8 mouse cellular contexts compared by ENCODE assay signal in the genomic region with DNA sequence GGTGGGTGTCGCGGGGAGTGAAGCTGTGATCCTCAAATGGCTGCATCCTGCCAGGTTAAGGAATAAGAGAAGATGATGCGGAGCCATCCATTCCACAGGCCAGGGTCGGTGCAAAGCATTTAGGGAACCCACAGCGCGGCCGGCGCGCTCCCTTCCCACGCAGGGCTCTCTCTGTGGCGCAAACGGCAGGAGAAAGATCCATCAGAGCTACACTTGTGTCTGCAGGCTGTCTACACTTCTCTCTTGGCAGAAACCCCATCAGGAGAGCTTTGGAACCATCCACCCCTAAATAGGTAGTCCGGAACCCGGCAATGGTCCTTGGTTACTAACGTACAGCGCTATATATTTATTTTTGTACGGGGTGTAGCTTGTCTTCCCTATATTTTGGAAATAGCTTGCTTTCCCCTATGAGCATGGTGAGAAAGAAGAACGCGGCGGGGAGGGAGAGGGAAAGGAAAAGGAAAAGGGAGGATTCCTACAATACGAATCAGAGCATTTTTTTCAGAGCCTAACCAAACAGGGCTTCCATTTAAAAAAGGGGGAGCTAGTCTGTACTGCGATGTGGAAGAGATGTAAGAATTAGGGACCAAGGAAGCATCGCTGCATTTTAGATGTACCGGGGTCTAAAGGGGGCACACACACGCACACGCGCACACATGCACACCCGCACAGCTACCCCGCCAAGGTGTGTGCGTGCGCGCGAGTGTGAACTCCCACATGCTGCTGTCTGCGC. TPM values are rescaled to one million over a fixed set of nuclear protein-coding genes. Genes with fewer than 3 reads are reported as not detected.
DNase-seq lines count a peak whose midpoint lies in the region; ATAC-seq lines count a peak whose summit lies in the region.

No protein-coding gene starts in this region.

- peaks cover 67% of the 10 kb centered on the region for H3K27me3 ChIP-seq in kidney, embryonic 15.5 days
- H3K27me3 ChIP-seq in forebrain, embryonic 16.5 days (replicated peaks; ENCODE audit: control insufficient read depth, insufficient read depth, low read length), result no peaks in the 10 kb centered on the region
- peaks cover 62% of the 10 kb centered on the region for H3K27me3 ChIP-seq in limb, embryonic 15.5 days
- peaks cover 48% of the 10 kb centered on the region for H3K27me3 ChIP-seq in stomach, embryonic 15.5 days (replicated peaks)

- 0% methylated on average over 34 of the region's 34 CpGs for WGBS in kidney, embryonic 15.5 days
- under 1% methylated on average over 34 of the region's 34 CpGs for WGBS in forebrain, embryonic 16.5 days
- WGBS in limb, embryonic 15.5 days, result under 1% methylated on average over 34 of the region's 34 CpGs
- under 1% methylated on average over 34 of the region's 34 CpGs for WGBS in stomach, embryonic 15.5 days

- peak overlapping the region; percentile 99 for H3K4me2 ChIP-seq in kidney, embryonic 15.5 days
- H3K4me2 ChIP-seq in forebrain, embryonic 16.5 days (ENCODE audit: low read length), result peak overlapping the region; percentile 92
- peak overlapping the region; percentile 98 for H3K4me2 ChIP-seq in limb, embryonic 15.5 days
- peak overlapping the region; percentile 80 for H3K4me2 ChIP-seq in stomach, embryonic 15.5 days

- no peak overlapping the region for H3K27ac ChIP-seq in kidney, embryonic 15.5 days
- H3K27ac ChIP-seq in forebrain, embryonic 16.5 days (ENCODE audit: low read length), result peak overlapping the region; percentile 96
- H3K27ac ChIP-seq in limb, embryonic 15.5 days, result no peak overlapping the region
- H3K27ac ChIP-seq in stomach, embryonic 15.5 days, result no peak overlapping the region

- DNase-seq in kidney, adult 9 months, result no peak
- DNase-seq in ZHBTc4 (ENCODE audit: low read depth, low spot score), result peak; percentile 15
- no peak for DNase-seq in spleen, postnatal 4 days (ENCODE audit: low spot score in 2 of 2)
- DNase-seq in kidney, adult 18-20 months, result no peak

- no peaks in the 10 kb centered on the region for H3K36me3 ChIP-seq in kidney, embryonic 15.5 days
- H3K36me3 ChIP-seq in forebrain, embryonic 16.5 days (ENCODE audit: control insufficient read depth, insufficient read depth), result no peaks in the 10 kb centered on the region
- H3K36me3 ChIP-seq in limb, embryonic 15.5 days, result no peaks in the 10 kb centered on the region
- no peaks in the 10 kb centered on the region for H3K36me3 ChIP-seq in stomach, embryonic 15.5 days

- peaks cover 21% of the 10 kb centered on the region for H3K4me1 ChIP-seq in kidney, embryonic 15.5 days
- H3K4me1 ChIP-seq in forebrain, embryonic 16.5 days (replicated peaks; ENCODE audit: control insufficient read depth, insufficient read depth, low read length), result peaks cover 30% of the 10 kb centered on the region
- peaks cover 23% of the 10 kb centered on the region for H3K4me1 ChIP-seq in limb, embryonic 15.5 days
- H3K4me1 ChIP-seq in stomach, embryonic 15.5 days, result peaks cover 15% of the 10 kb centered on the region

- ATAC-seq in kidney, embryonic 15.5 days (replicated peaks; ENCODE audit: low FRiP score), result peak; percentile 43; the same call in 1 of the 2 replicates
- no peak; the same call in 1 of the 2 replicates for ATAC-seq in forebrain, embryonic 16.5 days
- no peak for ATAC-seq in limb, embryonic 15.5 days (ENCODE audit: insufficient number of reproducible peaks, low FRiP score, low TSS enrichment, low read depth)
- ATAC-seq in stomach, embryonic 15.5 days (ENCODE audit: insufficient read depth, low FRiP score, low read depth), result no peak; the same call in 1 of the 2 replicates

- H3K4me3 ChIP-seq in kidney, embryonic 15.5 days (replicated peaks), result peak overlapping the region; percentile 53
- peak overlapping the region; percentile 89 for H3K4me3 ChIP-seq in forebrain, embryonic 16.5 days (replicated peaks; ENCODE audit: low read length)
- H3K4me3 ChIP-seq in limb, embryonic 15.5 days, result peak overlapping the region; percentile 53
- peak overlapping the region; percentile 49 for H3K4me3 ChIP-seq in stomach, embryonic 15.5 days (replicated peaks)

- H3K9me3 ChIP-seq in kidney, embryonic 15.5 days (replicated peaks), result 0 out of 2 replicates have a peak, but pooled peaks cover 6% of the 10 kb centered on the region
- H3K9me3 ChIP-seq in forebrain, embryonic 16.5 days (ENCODE audit: control insufficient read depth, low read length), result no peaks in the 10 kb centered on the region
- no peaks in the 10 kb centered on the region for H3K9me3 ChIP-seq in limb, embryonic 15.5 days
- H3K9me3 ChIP-seq in stomach, embryonic 15.5 days, result no peaks in the 10 kb centered on the region

- peak overlapping the region; percentile 48 for H3K9ac ChIP-seq in kidney, embryonic 15.5 days
- peak overlapping the region; percentile 96 for H3K9ac ChIP-seq in forebrain, embryonic 16.5 days (replicated peaks; ENCODE audit: low read depth, low read length)
- H3K9ac ChIP-seq in limb, embryonic 15.5 days, result no peak overlapping the region
- H3K9ac ChIP-seq in stomach, embryonic 15.5 days, result no peak overlapping the region

RNA-seq across cellular contexts. Expression of gene Ntrk2, which starts 0.7 kb away (rescaled TPM):
- 5.7 and 8.6 TPM in 2 replicates for polyA plus RNA-seq in kidney, embryonic 15.5 days (2015; fragmentation: Nextera tagmentation; extraction: Ambion mirVana)
- 101 and 102 TPM in 2 replicates for polyA plus RNA-seq in forebrain, embryonic 16.5 days (2015; fragmentation: Nextera tagmentation; extraction: Ambion mirVana)
- polyA plus RNA-seq in limb, embryonic 15.5 days (2015; fragmentation: Nextera tagmentation; extraction: Ambion mirVana), result 17.9 and 24.1 TPM in 2 replicates
- 10.9 and 13.7 TPM in 2 replicates for polyA plus RNA-seq in stomach, embryonic 15.5 days (2015; fragmentation: Nextera tagmentation; extraction: Ambion mirVana)

Comparison
In these comparisons a context has a peak if more than half of its experiments do, and no peak if none do; other contexts are left out.
1. H3K9ac ChIP-seq: peak in kidney, embryonic 15.5 days (single experiment) and forebrain, embryonic 16.5 days (single experiment); none in limb, embryonic 15.5 days (single experiment) and stomach, embryonic 15.5 days (single experiment).
2. Peak in every context shown above with its lines, with median percentiles within 50 percentile points of each other: H3K4me2 ChIP-seq and H3K4me3 ChIP-seq.